Mouse (Mus musculus): ENCODE measurements at regions not wholly inside any gene's neighbourhood (a gene's known extent, or its start where the extent isn't known, plus 50 kb on each side); places are given as distances from the start of the nearest gene placed in this dataset.

DNA sequence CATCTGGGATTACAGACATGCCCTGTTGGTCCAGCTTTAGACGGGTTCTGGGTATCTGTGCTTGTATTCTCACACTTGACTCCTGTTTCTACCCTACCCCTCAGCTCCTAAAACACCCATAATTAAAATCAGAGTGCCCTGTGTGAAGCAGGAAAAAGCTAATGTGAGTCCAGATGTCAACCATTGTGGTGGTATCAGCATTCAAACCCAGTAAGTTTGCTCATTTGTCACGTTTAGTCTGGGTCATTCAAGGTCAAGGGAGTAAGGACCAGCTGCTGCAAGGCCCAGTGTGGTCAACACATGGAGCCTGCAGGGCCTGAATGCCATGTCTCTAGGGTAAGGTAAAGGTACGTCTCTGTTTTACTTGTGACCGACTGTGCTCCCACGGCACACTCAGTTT, 188.9 kb downstream of the Uaca start:
- TF ChIP-seq CTCF (IDR thresholded peaks at IDR 0.05; ENCODE audit: low read depth, low read length) (no peak), POLR2A (IDR thresholded peaks at IDR 0.05; ENCODE audit: borderline replicate concordance, low read depth, low read length) (no peak)

Measured in bone marrow macrophage, adult 2 months (primary cell).